Mouse (Mus musculus) embryonic fibroblast, embryonic 13.5 days (primary cell): ENCODE measurements around the gene Samd5.

ENCODE experiments used
- CTCF ChIP-seq: IDR thresholded peaks from 2 replicates; pipeline ENCODE4 v1.5.1; 2011; ENCODE audit warnings: mild to moderate bottlenecking, control low read depth, low read length, moderate library complexity, borderline replicate concordance; ENCODE audit not compliant: insufficient read depth
- POLR2A ChIP-seq: IDR thresholded peaks from 2 replicates; pipeline ENCODE4 v1.6.1; 2011; ENCODE audit warnings: low read depth, mild to moderate bottlenecking, control low read depth, low read length, moderate library complexity

DNA sequence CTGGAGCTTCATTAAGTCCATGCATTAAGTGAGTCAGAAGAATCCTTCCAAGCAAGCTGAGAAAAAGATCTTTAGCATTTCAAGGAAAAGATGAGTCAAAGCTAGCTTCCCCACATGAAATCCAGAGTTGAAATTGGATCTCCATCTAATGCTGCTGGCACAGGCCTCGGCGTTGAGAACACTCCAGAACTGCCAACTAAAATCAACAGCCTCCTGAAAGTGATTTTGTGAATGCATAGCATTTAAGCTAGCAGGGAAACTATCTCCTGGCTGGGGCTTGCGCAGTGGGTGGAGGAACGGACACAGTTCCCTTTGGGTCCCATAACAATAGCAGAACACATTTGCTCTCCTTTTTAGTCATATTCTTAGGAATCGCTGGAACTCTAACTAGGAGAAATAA, 88.7 kb downstream of the Samd5 start:
- TF ChIP-seq CTCF, result no peak
- TF ChIP-seq POLR2A, result no peak
